Mouse (Mus musculus) erythroid progenitor cell, adult 5-6 weeks (primary cell): ENCODE data around the gene Bub1. TPM values are rescaled to one million over a fixed set of nuclear protein-coding genes. Genes with fewer than 3 reads are reported as not detected.
A peak's percentile ranks its signal among the peaks of the same experiment; 100 is the strongest.

Source experiments
- ATAC-seq: replicated peaks from 2 replicates; pipeline ENCODE4 v1.8.0; 2016; ENCODE audit warnings: moderate number of reproducible peaks, mild to moderate bottlenecking, moderate TSS enrichment, inconsistent platforms; ENCODE audit not compliant: poor library complexity, low FRiP score, severe bottlenecking
- total RNA-seq, 2 experiments: library from RNA; stranded (forward) in 1 of 2; stranded (reverse) in 1 of 2; fragments of 150-400 nt in 1 of 2; fragments of 186-747, 209-891 nt in 1 of 2; gene quantifications; 2 replicates each; pipeline versions ENCODE4 v1.2.3 to v1.2.4; 2015 to 2017; ENCODE audit warnings: low replicate concordance in 2 of 2

Gene Bub1
- 161 and 187 TPM in 2 replicates for total RNA-seq (2015; ENCODE audit: low replicate concordance)
- 126 and 183 TPM in 2 replicates for total RNA-seq (2017; ENCODE audit: low replicate concordance)

DNA sequence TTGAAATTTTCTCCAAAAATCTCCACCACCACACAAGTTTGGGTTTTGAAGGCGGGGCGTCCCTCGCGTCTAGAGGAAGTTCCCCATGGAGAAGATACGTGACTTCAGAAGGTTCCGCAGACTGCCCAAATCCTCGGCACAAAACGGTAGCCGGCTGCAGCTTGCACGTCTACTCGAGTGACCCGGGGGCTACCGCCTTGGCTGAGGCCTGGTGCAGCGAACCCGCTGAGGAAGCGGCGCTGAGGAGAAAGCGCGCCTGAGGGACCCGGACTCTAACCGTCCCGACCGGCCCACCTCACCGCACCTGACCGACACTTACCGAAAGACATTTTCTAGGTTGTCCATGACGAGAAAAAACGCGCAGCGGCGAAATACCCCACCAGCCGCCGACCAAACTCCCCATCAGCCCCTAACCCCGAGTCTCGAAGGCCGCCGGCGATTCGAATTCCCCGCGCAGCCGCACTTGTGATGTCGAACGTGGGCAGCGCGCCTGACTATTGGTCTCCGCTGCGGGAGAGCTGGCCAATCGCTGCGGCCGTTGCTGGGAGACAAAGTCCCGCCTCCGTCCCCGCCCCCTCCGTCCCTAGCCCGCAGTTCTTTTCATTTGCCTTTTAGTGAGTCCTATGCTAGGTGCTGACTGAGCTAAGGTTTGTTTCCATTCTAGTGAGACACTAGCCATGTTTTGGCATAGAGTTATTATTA, at the start of gene Bub1:
TSS of gene Bub1 (minus strand) at position 465 of the 702 bp plus-strand sequence.
- peak; percentile 98 for ATAC-seq

DNA sequence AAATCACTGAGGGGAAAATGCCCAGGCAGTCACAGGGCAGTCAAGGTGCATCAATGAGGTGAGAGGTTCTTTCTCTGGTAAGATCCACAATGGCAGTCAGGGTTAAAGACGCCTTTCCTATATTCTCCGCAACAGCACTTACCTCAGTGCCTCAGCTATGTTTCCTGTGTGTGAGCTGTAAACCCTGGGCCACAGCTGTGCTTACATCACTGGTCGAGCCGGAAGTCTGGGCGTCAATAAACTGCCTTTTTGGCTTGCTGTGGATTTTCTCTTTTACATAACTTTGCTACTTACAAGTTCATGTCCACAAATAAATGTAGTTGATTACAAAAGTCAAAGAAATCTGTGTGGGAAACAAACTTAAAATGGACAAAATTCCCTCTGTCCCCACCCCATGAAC, 49.4 kb upstream of the Bub1 start:
- ATAC-seq = no peak

DNA sequence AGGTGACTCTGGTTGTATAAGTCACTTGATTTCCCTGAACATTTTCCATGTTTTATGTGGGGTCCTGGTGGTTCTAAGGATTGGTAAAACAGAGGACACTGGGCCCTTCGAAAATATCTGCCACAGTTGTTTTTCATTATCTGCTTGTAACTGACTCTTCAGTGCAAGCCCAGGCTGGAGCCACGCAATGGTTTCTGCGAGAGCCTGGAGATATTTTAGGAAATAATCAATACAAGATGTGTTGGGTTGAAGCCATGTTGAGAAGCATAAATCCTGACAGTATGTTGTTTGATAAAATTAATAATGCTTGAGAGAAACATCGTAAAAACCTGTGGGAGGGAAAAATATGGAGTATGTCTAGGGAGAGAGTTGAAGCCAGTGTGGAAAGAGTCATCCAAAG, 32.7 kb upstream of the Bub1 start:
- no peak for ATAC-seq

- ATAC-seq = no peak
These were observed 22.8 kb upstream of the Bub1 start for GRCm38 (mm10) chr2:127854332-127854991.

DNA sequence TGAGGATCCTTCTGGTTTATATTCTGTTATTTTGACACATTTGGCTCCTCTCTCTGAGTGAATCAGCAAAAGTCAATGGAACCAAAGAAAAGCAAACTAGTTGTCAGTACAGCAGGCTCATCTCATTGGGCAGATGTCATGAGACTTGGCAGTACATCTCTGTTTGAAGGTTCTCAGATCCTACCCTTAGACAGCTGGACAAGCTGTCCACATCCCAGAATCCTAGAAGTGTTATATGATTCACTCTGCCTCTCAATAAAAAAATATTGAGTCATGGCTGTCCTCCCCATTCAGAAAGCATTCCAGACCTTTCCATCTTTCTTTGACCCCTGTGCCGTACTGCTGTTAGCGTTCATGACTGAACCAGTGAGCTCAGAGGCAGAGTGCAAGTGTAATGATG, 18.7 kb upstream of the Bub1 start:
- ATAC-seq = no peak

DNA sequence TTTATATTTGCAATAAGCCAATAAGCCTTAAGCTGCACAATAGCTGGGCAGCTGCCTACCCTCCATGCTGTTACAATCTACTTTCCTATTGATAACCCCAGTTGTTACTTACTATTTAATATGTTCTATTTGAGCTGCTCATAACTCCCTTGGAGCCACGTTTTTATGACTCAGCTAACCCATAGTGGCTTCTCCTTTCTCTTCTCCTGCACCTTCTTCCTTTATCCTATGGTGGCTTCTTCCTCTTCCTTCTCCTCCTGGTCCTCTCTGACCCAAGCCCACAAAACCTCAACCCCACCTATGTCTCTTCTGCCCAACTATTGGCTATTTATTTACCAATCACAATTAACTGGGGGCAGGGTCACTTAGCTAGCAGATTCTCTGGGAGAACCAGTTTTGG, 14.9 kb upstream of the Bub1 start:
- ATAC-seq = no peak

GRCm38 (mm10) chr2:127846008-127846407, 14.3 kb upstream of the Bub1 start:
- no peak for ATAC-seq

GRCm38 (mm10) chr2:127845346-127845982, 13.8 kb upstream of the Bub1 start:
- ATAC-seq = no peak

- ATAC-seq = no peak
These were observed 10.8 kb upstream of the Bub1 start for GRCm38 (mm10) chr2:127842421-127842820.

- no peak for ATAC-seq
These were observed 9.7 kb upstream of the Bub1 start for GRCm38 (mm10) chr2:127841402-127841801.

GRCm38 (mm10) chr2:127839425-127839824, 7.8 kb upstream of the Bub1 start:
- ATAC-seq = no peak

DNA sequence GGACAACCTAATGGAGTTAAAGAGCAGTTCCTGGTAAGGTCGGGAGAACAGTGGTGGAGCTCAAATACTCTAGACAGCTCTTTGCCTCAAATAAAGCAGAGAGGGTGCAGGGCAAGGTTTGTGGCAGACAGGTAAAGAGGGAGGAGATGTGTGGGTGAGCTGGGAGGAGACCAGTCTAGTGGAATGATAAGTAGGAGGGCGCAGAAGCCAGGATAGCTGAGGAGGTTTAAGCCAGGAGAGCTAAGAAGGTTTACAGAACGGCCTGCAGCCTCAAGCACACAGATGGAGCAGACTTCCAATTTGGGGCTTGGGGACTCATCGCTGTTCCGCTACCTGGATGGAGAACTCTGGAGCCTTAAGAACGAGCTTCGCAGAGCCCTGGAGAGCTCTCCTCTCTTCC, 6.9 kb upstream of the Bub1 start, which contains the start of gene Acoxl:
TSS of gene Acoxl (plus strand) at position 301 of the 400 bp plus-strand sequence.
- no peak for ATAC-seq

DNA sequence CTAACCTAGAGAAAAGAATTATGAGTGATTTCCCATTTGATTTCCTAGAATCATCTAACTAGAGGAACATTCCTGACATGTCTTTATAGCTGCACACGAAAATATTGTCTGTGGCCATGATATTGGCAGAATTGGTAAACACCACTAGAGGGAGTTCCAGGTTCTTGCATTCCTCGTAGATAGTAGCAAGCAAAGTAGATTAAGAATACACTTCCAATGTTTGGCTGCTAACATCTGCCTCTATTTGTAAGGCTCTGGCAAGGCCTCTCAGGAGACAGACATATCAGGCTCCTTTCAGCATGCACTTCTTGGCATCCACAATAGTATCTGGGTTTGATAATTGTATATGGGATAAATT, 1.1 kb upstream of the Bub1 start:
- peak; percentile 61 for ATAC-seq

DNA sequence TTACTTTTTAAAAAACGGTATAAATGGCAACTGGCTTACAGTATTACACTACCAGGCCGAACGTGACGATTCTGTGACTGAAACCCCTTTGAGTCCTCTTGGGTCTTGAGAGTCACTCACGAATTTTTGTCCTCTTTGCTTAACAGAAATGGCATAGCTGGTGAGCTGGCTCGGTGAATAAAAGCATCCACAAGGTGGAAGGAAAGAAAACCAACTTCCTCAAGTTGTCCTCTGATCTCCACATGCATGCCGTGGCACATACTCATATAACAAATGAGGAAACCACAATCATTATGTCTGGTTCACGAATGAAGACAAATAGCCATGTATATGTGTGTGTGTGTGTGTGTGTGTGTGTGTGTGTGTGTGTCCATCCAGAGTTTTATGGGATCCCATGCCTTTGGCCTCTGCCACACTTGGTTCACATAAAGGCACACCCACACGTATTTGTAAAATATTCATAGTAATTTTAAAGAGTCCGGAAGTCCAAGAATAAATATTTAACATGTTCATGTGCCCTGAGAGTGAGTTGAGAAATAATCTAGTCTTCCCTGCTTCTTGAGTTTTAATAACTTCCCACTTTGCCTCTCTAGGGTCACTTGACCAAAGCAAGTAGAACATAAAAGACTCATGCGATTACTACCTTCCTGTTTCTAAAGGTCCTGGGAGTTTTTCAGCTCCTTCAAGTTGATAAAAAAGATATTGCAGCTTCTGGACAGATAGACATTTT, 603 bp upstream of the Bub1 start:
- ATAC-seq = peak; percentile 28

- peak; percentile 90 for ATAC-seq
These were observed 39.6 kb downstream of the Bub1 start, which contains the start of gene Mtln for GRCm38 (mm10) chr2:127791919-127792603. Gene Mtln (minus strand): TSS chr2:127792488.

GRCm38 (mm10) chr2:127789651-127790270, 41.9 kb downstream of the Bub1 start:
- ATAC-seq = no peak

- 0 out of 2 replicates have a peak, but pooled peaks have one; percentile 33 for ATAC-seq
These were observed 42.5 kb downstream of the Bub1 start for GRCm38 (mm10) chr2:127789138-127789537.

DNA sequence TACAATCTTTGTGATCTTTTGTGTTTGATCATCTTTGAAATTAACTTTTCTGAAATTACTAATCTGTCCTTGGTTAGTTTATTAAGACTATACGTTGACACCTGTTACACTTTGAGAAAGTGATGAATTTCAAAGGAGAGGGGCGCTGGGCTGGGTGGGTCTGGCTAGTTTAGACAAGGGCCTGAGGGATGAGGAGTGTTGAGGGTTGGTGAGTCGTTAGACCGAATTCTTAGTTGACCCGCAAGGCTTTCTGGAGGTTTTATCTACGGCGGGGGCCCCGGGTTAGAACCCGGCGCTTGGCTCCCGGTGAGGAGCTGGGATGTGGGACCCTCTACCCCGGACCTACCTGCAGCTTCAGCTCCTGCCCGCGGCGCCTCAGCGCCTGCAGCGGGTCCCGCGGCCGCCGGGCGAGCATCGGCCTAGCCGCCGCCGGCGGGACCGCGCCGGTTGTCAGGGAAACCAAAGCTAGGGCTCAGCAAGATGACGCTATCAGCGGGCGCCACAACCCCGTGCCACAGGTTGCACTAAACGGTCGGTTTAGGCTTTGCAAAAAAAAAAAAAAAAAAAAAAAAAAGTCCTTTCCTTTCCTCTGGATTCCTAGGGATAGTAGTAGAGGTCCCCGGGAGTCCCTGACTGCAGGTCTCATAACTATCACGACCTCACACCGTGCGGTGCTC, 43.1 kb downstream of the Bub1 start, which contains the start of gene Nphp1:
TSS of gene Nphp1 (minus strand) at position 458 of the 677 bp plus-strand sequence.
- ATAC-seq = peak; percentile 92
